Mouse (Mus musculus) neural tube, embryonic 11.5 days (tissue): ENCODE results near the gene Ccm2l. TPM values are rescaled to one million over a fixed set of nuclear protein-coding genes. Genes with fewer than 3 reads are reported as not detected.

Experiments used
- ATAC-seq: fragments of 200-750 bp; cut with Nextera tagmentation; 2 replicates; pipeline ENCODE4 v1.8.0; 2017; ENCODE audit warnings: moderate number of reproducible peaks, mild to moderate bottlenecking, moderate TSS enrichment, moderate library complexity; ENCODE audit not compliant: insufficient read depth, low FRiP score, low TSS enrichment
- DNase-seq: peaks from one replicate; pipeline ENCODE4 v3.0.0-alpha.2; 2015; ENCODE audit warnings: low spot score
- H3K27ac ChIP-seq: fragments of 300-500 bp; sonication (generic); 2 replicates; pipeline ENCODE4 v1.5.1; 2014; ENCODE audit warnings: low read depth, mild to moderate bottlenecking, low read length
- H3K27me3 ChIP-seq: fragments of 300-500 bp; sonication (generic); 2 replicates; pipeline ENCODE4 v1.6.1; 2014; ENCODE audit warnings: mild to moderate bottlenecking, low read length, mixed read lengths; ENCODE audit not compliant: control insufficient read depth, insufficient read depth
- H3K36me3 ChIP-seq: fragments of 300-500 bp; sonication (generic); 2 replicates; pipeline ENCODE4 v1.6.1; 2014; ENCODE audit warnings: mild to moderate bottlenecking, low read length, moderate library complexity, mixed read lengths; ENCODE audit not compliant: control insufficient read depth, insufficient read depth
- H3K4me1 ChIP-seq: fragments of 300-500 bp; sonication (generic); 2 replicates; pipeline ENCODE4 v1.6.1; 2014; ENCODE audit warnings: low read length, mixed read lengths; ENCODE audit not compliant: control insufficient read depth, insufficient read depth
- H3K4me2 ChIP-seq: fragments of 300-500 bp; sonication (generic); 2 replicates; pipeline ENCODE4 v1.6.1; 2014; ENCODE audit warnings: low read depth, mild to moderate bottlenecking, moderate library complexity
- H3K4me3 ChIP-seq: fragments of 300-500 bp; sonication (generic); 2 replicates; pipeline ENCODE4 v1.5.1; 2014; ENCODE audit warnings: low read depth, low read length
- H3K9ac ChIP-seq: fragments of 300-500 bp; sonication (generic); 2 replicates; pipeline ENCODE4 v1.6.1; 2014; ENCODE audit warnings: mild to moderate bottlenecking, low read length
- H3K9me3 ChIP-seq: fragments of 300-500 bp; sonication (generic); 2 replicates; pipeline ENCODE4 v1.6.1; 2016; ENCODE audit warnings: low read length; ENCODE audit not compliant: control insufficient read depth
- WGBS: fragments of 180-500 bp; shearing (Covaris S2); extraction: QIAGEN DNeasy Blood & Tissue Kit; methylation state at CpG from one replicate; pipeline ENCODE4 v1.1.7; 2014; 5-methylcytosine and 5-hydroxymethylcytosine counted together
- polyA plus RNA-seq: library from polyadenylated mRNA; unstranded; fragments of >200 nt; fragmentation: Nextera tagmentation; extraction: Ambion mirVana; gene quantifications from 2 replicates; pipeline ENCODE4 v1.2.1, GENCODE M21; 2014

Gene Ccm2l
- polyA plus RNA-seq, 1 experiment from 2014 or later, result 1.5 TPM

DNA sequence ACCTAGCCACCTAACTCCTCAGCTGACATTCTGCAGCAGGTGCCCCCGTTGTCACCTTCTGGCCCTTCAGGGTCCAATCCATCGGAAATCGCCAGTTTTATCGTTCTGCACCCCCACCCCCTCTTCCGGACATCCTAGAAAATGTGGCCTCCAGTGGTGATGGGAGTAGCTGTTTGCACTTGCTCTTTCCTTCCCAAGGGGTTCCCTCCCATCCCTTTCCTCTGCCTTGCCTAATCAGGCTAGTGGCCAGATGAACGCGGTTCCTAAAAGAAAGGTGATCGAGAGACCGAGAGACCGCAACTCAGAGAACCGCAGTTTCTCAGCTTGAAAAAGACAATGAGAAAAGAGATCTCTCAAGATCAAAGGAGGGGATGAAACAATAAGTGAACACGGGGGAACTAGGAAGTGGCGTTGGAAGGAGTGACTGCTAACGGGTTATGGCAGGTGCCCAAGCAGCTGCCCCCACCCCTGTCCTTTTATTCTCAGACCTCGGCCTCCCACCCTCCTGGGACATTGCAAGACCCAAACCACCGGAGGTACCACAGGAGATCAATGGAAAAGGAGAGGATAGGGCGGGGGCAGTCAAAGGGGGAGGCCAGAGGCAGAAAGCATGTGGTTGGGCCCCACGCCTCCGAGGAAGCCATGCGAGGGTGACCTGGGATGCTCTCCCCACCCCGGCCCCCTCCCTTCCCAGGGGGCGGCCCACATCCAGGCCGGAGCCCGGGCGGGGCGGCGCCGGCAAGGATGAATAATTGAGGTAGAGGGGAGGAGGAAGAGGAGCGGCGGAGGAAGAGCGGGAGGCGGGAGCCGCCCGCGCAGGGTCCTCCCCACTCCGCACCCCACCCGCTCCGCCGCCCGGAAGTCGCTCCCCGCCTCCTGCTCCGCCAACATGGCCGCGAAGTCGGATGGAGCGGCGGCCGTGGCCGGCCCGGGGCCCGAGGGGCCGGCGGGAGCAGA lies 34.4 kb upstream of the Ccm2l start, which contains the start of gene Xkr7:
Xkr7 (plus strand) TSS at position 727 of the 957 bp plus-strand sequence.
- DNase-seq, result peak; percentile 72
- H3K4me1 ChIP-seq, result peaks cover 3% of the 10 kb centered on the region; the same call in 1 of the 2 replicates
- peaks cover 21% of the 10 kb centered on the region for H3K27me3 ChIP-seq
- peak within 1 kb of the TSS; percentile 51 for H3K4me3 ChIP-seq
- peak within 1 kb of the TSS; percentile 44 for H3K9ac ChIP-seq
- H3K4me2 ChIP-seq, result peak within 1 kb of the TSS; percentile 64
- H3K36me3 ChIP-seq, result no peaks in the 10 kb centered on the region
- no peaks in the 10 kb centered on the region for H3K9me3 ChIP-seq
- ATAC-seq, result peak; percentile 83
- WGBS, result under 1% methylated on average over 41 of the region's 54 CpGs
- H3K27ac ChIP-seq, result peak within 1 kb of the TSS; percentile 65

DNA sequence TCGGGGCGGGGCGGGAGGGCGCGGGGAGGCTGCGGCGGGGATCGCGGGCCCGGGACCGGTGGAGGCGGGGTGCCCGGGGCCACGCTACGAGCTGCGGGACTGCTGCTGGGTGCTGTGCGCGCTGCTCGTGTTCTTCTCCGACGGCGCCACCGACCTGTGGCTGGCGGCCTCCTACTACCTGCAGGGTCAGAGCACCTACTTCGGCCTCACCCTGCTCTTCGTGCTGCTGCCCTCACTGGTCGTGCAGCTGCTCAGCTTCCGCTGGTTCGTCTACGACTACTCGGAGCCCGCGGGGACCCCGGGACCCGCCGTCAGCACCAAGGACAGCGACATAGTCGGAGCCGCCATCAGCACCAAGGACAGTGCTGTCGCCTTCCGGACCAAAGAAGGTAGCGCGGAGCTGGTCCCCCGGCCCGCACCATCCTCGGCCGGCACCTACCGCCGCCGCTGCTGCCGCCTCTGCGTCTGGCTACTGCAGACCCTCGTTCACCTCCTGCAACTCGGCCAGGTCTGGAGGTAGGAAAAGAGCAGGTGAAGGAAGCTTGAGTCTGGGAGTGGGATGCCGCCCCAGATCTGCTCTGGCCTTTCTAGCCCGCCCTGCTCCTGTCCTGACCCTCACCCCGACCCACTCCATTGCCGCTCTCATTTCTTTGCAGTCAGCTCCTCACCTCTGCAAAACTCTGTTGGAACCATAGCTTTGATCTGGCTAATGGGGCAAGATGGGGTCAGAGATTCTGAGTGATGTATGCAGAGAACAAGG lies 33.5 kb upstream of the Ccm2l start:
- WGBS, result 1% methylated on average over 39 of the region's 58 CpGs
- no peaks in the 10 kb centered on the region for H3K36me3 ChIP-seq
- H3K4me1 ChIP-seq, result peaks cover 3% of the 10 kb centered on the region; the same call in 1 of the 2 replicates
- H3K27me3 ChIP-seq, result peaks cover 21% of the 10 kb centered on the region
- H3K9ac ChIP-seq, result peak overlapping the region; percentile 44
- H3K27ac ChIP-seq, result peak overlapping the region; percentile 65
- ATAC-seq (peak; percentile 70), DNase-seq (peak; percentile 88)
- H3K9me3 ChIP-seq, result no peaks in the 10 kb centered on the region
- H3K4me3 ChIP-seq, result peak overlapping the region; percentile 51
- H3K4me2 ChIP-seq, result peak overlapping the region; percentile 64

GRCm38 (mm10) chr2:153032973-153033372 lies 32.8 kb upstream of the Ccm2l start:
- DNase-seq, result no peak
- 0 out of 2 replicates have a peak overlapping the region, but pooled peaks have one; percentile 44 for H3K9ac ChIP-seq
- ATAC-seq, result no peak
- H3K36me3 ChIP-seq, result no peaks in the 10 kb centered on the region
- H3K27me3 ChIP-seq, result peaks cover 21% of the 10 kb centered on the region
- H3K4me1 ChIP-seq, result peaks cover 3% of the 10 kb centered on the region; the same call in 1 of the 2 replicates
- peak overlapping the region; percentile 51 for H3K4me3 ChIP-seq
- WGBS, result 13% methylated on average over 4 of the region's 4 CpGs
- no peak overlapping the region for H3K27ac ChIP-seq
- no peaks in the 10 kb centered on the region for H3K9me3 ChIP-seq
- peak overlapping the region; percentile 64 for H3K4me2 ChIP-seq

GRCm38 (mm10) chr2:153033545-153034230 lies 32.1 kb upstream of the Ccm2l start:
- Histone ChIP-seq H3K4me3 (peak overlapping the region; percentile 51), H3K9ac (no peak overlapping the region), H3K4me2 (peak overlapping the region; percentile 64), H3K36me3 (no peaks in the 10 kb centered on the region), H3K27me3 (peaks cover 21% of the 10 kb centered on the region), H3K27ac (no peak overlapping the region), H3K4me1 (peaks cover 3% of the 10 kb centered on the region; the same call in 1 of the 2 replicates), H3K9me3 (no peaks in the 10 kb centered on the region)
- 75% methylated on average over 5 of the region's 5 CpGs for WGBS
- no peak for DNase-seq
- no peak for ATAC-seq

DNA sequence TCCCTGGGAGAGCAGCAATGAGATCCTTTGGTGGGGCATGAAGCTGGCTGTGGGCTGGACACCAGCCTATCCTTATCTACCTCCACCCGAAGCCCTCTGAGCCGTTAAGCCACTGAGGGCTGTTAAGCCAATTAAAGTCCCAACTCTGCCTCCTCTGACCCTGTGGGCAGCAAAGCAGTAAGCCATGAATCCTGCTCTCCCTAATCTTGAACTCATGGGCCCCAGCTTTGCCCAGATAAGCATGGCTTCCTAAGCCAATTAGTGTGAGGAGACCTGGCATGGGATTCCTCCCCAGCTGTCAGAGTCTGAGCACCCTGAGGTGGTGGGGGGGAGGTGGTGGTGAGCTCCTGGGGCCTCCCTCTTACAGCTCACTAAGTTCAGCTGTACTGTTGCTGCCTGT lies 29.1 kb upstream of the Ccm2l start:
- Histone ChIP-seq H3K4me3 (no peak overlapping the region), H3K27ac (no peak overlapping the region), H3K4me2 (no peak overlapping the region), H3K9me3 (no peaks in the 10 kb centered on the region), H3K27me3 (peaks cover 8% of the 10 kb centered on the region), H3K4me1 (peaks cover 2% of the 10 kb centered on the region; the same call in 1 of the 2 replicates), H3K9ac (no peak overlapping the region), H3K36me3 (no peaks in the 10 kb centered on the region)
- DNase-seq (no peak), ATAC-seq (no peak)
- WGBS, result 35% methylated on average over 2 of the region's 2 CpGs

GRCm38 (mm10) chr2:153043886-153044285 lies 21.9 kb upstream of the Ccm2l start:
- 67% methylated on average over 3 of the region's 3 CpGs for WGBS
- Histone ChIP-seq H3K4me1 (no peaks in the 10 kb centered on the region; the same call in 1 of the 2 replicates), H3K4me2 (no peak overlapping the region), H3K27ac (no peak overlapping the region), H3K9me3 (no peaks in the 10 kb centered on the region), H3K9ac (no peak overlapping the region), H3K36me3 (no peaks in the 10 kb centered on the region), H3K4me3 (no peak overlapping the region), H3K27me3 (no peaks in the 10 kb centered on the region)
- DNase-seq, result no peak
- no peak for ATAC-seq

GRCm38 (mm10) chr2:153045884-153046299 lies 19.9 kb upstream of the Ccm2l start:
- ATAC-seq (no peak), DNase-seq (peak; percentile 39)
- Histone ChIP-seq H3K27ac (no peak overlapping the region), H3K4me3 (no peak overlapping the region), H3K4me2 (no peak overlapping the region), H3K4me1 (no peaks in the 10 kb centered on the region; the same call in 1 of the 2 replicates), H3K27me3 (no peaks in the 10 kb centered on the region), H3K36me3 (no peaks in the 10 kb centered on the region), H3K9me3 (no peaks in the 10 kb centered on the region), H3K9ac (no peak overlapping the region)
- 61% methylated on average over 8 of the region's 8 CpGs for WGBS

DNA sequence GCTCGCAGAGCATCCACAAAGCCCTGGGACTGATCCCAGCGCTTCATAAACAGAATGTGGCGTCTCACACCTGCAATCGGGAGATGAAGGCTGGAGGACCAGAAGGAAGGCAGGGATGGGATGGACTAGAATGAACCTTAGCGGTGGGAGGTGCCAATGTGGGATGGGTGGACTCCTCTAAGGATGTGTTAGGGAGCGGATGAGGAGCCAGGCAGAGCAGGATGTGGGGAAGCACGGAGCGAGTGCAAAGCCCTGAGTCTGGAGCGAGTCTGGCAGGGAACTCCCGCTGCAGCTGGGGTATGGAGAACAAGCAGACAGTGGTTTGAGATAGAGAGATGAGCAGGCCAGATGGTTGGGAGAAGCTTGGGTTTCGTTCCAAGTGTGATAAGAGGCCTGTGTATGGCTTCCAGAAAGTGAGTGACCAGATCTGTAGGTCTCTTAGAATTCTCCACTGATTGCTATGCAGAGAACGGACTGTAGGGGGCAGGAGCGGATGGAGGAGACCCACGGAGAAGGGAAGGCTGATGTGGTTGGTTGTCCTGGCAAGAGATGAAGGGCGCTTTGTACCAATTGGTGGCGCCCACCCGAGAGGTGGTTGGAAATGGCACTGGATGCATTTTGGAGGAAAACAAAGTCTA lies 17.8 kb upstream of the Ccm2l start:
- no peaks in the 10 kb centered on the region for H3K9me3 ChIP-seq

More for the DNA sequence above, 17.8 kb upstream of the Ccm2l start:
- Histone ChIP-seq H3K27me3 (peaks cover 15% of the 10 kb centered on the region), H3K4me2 (no peak overlapping the region), H3K36me3 (no peaks in the 10 kb centered on the region), H3K9ac (no peak overlapping the region), H3K4me1 (no peaks in the 10 kb centered on the region; the same call in 1 of the 2 replicates), H3K27ac (no peak overlapping the region), H3K4me3 (no peak overlapping the region)
- peak; percentile 50 for DNase-seq
- ATAC-seq, result no peak
- WGBS, result 41% methylated on average over 17 of the region's 17 CpGs
